Mouse (Mus musculus): ENCODE measurements around the gene Ttll11.
A peak's percentile ranks its signal among the peaks of the same experiment; 100 is the strongest.

Ttll11 gene

DNA sequence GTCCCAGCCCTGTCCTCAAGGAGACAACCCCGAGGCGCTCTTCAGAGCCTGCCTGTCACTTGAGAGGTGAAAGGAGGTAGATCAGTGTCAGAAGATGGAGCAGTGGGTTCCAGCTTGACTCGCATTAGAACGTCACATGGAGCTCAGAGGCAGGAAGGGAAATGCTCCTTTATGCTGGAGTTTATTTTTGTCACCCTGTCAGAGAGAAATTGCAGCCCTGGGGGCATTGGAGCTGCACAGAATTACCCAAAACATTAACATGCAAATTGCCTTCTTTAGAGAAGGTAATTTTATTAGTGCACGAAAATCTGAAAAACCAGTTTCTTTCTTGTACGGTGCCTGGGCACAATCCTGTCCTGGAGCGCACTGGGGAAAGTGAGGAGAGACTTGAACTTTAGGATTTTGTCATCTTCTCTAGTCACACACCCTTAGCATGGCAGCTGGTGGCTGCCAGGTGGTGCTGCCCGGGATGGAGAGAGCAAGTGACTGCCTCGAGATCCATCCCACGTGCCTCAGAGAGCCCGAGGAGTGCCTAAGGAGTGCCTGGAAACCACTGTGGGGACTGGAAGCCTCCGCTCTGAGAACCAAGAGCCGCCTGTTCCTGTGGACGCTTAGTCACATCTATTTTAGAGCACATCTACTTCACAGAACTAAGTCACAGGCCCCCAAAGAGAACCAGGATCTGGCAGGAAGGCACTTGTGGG, 211.7 kb downstream of the Ttll11 start:
- no peak for DNase-seq (ENCODE audit: low spot score)

DNA sequence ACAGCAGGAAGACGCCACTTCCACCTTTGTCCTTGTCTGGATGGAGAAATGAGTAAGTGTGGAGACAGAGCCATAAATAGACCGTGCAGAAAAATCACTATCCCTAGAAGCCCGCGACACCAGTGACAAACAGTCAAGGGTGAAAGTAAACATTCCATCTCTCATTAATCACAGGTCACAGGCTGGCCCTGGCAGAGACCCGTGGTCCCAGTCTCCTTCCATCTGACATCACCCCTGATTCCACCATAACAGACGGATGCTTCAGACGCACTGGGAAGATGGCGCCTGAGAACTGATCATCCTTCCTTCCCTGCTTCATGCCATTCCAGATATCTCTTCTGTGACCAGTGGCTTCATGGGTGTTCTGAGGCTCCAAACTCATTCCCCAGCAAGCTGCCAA, 215.4 kb downstream of the Ttll11 start:
- no peak for DNase-seq (ENCODE audit: low spot score)

DNA sequence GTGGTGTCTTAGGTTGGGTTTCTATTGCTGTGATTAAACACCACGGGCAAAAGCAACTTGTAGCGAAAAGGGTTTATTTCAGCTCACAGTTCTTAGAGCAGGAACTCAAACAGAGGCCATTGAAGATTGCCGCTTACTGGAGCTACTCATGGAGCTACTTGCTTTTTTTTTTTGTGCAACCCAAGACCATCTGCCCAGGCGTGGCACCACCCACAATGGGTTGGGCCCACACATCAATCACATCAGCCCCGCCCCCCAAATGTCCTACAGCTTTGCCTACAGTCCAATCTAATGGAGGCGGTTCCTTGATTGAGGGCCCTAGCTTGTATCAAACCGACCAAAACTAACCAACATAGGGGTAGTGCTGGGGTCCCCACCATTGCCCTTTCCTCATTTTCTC, 215.9 kb downstream of the Ttll11 start:
- no peak for DNase-seq (ENCODE audit: low spot score)

DNA sequence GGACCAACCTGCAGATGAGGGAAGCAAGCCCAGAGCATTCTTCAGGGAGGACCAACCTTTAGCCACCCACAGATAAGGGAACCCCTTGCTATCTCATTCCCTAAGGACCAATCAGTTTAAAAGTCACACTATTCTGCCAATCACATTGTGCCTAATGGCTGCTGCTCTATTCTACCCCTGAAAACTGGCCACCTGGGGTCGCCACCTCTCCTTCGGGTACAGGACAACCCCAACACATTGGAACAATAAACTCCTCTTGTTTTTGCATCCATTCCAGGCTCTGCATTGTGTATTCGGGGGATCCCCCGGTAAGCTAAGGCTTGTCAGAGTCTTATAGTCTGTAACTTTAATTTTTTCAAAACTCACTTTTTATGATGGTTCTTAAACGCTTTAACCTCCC, 218.3 kb downstream of the Ttll11 start:
- DNase-seq (ENCODE audit: low spot score), result no peak

- DNase-seq (ENCODE audit: low spot score), result no peak
These were observed 218.8 kb downstream of the Ttll11 start for GRCm38 (mm10) chr2:35760867-35761266.

DNA sequence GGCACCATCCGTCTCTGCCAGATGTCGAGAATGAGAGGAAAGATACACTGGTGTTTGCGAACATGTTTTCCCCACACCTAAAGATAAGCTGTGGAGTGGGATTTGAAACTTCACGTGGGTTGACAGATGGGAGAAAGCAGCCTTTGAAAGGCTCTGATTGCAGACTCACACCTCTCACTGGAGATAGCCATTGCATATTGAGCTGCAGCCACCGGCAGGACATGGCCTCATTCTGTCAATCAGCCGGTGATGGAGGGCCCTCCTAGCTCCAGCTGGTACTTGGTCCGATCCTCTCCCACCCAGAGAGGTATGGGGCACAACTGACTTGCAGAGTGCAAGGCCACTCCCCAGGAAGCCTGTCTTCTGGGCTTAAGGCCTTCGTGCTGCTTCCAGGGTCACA, 219.4 kb downstream of the Ttll11 start:
- DNase-seq (ENCODE audit: low spot score), result no peak

- DNase-seq (ENCODE audit: low spot score), result no peak
These were observed 223.2 kb downstream of the Ttll11 start for GRCm38 (mm10) chr2:35756467-35756866.

DNA sequence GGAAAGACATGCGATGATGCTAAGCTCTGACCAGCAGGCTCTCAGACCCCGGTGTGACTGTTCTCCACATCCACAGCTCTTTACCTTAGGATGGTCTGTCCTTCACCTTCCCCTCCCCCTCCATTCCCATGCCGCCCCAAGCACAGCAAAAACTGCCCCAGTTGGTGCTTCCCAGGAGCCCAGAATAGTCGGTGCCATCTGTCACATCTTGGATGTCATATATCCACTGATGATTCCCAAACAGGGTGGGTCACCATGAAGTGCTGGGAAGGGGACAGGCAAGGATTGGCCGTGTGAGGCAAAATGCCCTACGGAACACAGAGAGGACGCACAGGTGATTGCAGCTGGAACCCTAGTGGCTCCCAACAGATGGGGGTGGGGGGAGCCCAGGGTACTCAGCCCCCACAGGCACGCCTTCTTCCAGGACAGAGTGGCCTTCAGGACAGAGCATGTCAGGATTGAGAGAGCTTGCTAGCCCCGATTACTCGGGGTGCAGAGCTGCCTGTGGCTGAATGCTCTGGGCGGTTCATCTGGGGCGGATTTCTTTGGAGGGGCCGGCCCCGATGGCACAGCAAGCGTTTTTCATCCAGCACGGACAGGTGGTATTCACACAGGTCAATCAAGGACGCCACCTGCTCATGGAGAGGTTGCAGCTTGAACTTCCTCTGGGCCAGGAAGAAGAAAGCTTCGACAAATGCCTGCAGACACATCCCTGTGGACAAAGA, 227.8 kb downstream of the Ttll11 start:
- DNase-seq (ENCODE audit: low spot score), result no peak

DNA sequence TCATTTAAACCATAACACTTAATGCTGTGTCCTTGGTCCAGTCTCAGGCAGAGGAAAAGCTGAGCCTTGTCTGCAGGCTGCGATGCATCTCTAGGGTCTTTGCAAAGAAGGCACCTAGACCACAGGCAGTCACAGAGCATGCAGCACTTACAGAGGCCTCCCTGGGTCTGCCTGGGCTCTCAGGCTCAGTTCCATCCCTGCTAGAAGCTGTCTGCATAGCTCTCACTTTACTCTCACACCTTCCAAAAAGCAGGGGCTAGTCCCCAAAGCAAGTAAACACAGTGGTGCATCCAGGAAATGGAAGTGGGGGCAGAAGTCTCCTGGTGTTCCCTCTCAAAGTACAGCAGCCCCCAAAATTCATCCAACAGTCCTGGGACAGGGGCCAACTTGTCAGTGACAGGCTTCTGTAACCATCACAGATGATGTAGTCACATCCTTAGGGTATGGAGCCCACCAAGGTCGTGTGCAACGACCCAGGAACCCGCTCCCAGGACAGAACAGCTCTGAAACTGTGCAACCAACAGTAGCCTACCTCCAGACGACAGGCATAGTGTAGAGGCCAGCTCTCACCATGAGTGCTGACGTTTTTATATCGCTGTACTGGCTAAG, 229.1 kb downstream of the Ttll11 start:
- DNase-seq (ENCODE audit: low spot score), result no peak

DNA sequence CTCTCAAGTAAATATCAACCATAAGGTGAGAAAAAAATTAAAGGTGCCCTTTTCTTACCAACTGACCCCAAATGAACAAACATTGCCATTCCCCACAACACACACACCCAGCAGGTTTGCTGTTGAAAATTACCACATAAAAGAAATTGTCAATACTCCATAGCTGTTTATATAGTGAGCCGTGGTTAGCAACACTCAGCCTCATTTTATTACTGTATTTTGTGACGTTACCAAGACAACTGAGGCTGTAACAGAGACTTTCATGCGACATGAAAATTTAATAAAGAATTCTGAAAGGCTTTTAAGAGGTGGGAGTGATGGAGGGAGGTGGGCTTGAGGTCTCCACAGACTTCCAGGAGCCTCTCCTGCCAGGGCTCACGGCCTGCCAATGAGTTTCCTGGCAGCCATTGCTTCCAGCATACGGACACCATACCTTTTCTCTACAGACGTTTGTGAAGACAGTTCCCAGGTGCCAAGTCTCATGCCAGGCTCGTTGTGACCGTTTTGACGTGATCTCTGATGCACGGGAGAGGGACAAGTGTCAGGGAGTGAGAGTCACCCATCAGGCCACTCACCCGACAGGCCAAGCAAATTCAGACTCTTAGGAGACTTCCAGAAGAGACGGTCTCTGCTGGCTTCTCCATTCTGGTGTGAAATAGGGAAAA, 232.2 kb downstream of the Ttll11 start:
- DNase-seq (ENCODE audit: low spot score), result no peak

- DNase-seq (ENCODE audit: low spot score), result no peak
These were observed 233.1 kb downstream of the Ttll11 start for GRCm38 (mm10) chr2:35746638-35747037.

DNA sequence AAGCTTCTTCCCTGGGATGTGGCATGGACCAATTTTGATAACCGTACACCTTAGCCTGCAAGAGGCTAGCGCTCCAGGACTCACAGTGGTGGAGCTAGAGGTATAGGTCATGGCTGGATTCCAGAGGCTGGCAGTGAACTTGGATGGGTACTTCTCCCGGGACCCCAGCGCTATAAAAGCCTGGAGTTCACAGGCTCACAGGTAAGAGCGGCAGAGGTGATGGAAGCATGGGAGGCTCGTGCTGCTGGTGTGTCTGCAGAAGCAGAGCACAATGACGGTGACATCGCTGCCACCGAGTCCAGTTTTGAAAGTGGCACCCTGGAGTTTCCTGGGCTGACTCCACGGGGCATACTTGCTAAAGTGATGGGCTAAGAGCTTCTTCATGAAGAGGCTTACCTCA, 233.8 kb downstream of the Ttll11 start:
- no peak for DNase-seq (ENCODE audit: low spot score)

- no peak for DNase-seq (ENCODE audit: low spot score)
These were observed 240.0 kb downstream of the Ttll11 start for GRCm38 (mm10) chr2:35739669-35740254.

DNA sequence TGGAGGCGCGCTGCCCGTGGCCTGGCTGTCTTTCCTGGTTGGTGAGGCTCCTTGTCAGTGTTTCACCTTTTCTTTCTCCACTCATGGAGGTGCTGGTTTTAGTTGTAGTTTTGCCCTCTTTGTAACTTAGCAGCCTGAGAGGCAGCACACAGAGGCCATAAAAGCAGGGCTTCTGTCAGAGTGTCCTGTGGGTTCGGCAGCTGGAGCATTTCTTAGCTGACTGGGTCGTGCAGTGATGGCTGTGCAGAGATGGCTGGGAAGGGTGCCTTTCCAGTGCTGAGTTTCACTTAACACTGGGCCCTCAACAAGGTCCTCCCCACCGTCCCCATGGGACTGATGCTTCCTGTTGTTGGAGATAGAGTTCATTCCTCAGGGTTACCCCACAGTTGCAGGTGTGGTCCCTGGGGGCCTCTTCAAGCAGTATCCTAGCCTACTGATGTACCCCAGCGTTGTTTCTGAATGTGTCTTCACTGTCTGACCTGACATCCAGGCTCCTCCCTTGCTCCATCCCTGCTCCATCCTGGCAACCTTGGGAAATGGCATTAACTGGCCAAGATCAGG, 242.2 kb downstream of the Ttll11 start:
- DNase-seq (ENCODE audit: low spot score), result no peak

DNA sequence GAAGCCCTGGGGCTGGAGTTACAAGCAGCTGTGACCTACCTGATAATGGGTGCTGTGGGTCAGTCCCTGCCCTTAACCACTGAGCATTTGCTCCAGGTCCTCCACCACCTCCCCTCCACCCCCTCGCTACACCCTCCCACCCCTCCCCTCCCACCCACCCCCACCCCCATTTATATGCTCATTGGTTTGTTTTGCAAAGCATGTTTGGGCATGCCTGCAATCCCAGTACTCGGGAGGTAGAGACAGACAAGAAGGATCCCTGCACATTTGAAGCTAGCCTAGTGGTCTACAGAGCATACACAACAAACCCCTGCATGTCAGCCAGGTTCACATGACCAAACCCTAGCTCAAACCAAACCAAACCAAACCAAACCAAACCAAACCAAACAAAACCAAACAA, 243.7 kb downstream of the Ttll11 start:
- no peak for DNase-seq (ENCODE audit: low spot score)

DNA sequence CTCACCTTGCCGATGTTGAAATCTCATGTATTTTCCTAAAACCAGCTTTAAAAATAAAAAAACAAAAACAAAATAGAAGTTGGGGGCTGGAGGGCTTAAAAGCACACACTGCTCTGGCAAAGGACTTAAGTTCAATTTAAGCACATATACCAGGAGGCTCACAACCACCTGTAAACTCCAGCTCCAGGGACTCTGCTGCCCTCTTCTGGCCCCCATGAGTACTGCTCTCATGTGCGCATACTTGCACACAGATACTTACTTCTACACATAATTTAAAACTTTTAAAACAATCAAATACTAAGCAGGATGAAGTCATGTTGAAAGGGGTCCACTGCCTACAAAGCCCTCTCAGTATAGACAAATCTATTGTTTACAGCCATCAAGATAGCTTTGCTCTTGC, 244.7 kb downstream of the Ttll11 start:
- DNase-seq (ENCODE audit: low spot score), result no peak

DNA sequence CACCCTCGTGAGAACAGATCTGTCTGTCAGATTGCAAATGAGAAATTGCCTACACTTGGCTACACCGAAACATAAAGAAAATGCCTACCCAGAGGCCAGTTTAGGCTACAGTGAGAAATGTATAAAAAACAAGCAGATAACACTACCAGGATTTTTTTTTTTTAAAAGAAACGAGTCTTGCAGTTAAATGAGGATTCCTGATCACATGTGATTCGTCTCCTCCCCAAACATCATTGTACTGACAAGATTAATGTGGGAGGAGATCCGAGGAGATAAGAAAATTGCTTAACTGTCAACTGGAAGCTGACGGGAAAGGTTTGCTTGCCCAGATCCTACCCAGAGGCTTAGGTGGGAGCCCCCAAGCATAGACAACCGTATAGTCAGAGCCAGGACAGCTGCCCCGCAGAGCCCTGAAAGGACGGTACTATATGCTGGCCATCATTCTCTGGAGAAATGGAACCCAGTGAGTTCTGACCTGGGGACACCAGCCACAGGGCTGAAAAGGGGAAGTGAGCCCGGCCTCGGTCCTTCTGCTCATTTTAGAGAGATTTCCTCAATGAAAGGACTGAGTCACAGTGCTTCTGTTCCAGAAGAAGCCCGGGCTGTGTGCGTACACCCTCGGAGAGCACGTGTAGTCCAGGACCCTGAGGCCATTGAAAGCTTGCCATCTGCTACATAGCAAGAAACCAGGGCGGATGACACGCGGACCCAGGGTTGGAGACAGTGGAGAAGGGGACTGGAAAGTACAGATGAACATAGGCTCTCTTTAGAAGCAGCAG, 247.9 kb downstream of the Ttll11 start:
- DNase-seq (ENCODE audit: low spot score), result no peak

DNA sequence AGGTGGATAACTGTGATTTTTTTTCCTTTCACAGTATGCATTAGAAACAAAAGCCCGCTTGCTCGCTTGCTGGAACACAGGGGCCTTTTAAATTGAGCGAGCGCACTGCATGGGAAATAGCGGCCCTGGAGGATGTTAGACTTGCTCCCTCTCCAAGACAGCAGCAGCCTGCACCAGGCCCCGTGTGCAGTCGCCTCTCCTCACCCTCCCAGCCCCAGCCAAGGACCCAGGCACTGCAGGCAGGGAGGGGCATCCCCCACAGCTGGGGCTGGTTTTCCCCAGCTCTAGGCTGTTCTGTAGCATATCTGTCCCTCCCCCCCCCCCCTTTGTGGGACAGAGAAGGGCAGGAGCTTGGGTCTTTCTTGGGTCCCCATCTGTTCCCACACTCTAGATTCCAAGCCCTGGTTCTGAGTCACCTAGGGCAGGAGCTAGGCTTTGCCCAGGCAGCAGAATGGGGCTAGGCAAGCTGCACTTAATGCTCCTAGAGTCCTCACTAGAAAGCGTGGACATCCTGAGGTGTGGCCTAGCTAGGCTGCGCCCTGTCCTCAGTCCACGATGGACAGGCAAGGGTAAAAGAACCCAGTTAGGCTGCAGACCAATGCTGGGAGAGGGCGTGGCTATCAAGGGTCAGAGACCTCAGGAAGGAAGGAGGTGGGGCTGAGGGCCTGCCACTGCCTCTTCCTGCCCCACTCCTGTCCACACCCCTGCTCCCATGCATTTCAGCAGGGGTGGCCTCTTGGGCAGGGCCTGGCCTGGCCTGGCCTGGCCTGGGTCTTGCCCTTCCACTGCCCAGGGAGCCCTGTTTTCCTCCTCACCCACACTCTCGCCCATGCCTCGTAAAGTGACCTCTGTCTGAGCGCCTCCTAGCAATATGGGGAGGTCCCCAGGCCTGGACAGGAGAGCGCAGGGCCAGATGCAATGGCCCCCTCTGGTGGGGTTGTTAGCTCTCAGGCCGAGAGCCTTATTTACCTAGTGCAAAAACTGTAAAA, 250.3 kb downstream of the Ttll11 start:
- DNase-seq (ENCODE audit: low spot score), result peak; percentile 31

DNA sequence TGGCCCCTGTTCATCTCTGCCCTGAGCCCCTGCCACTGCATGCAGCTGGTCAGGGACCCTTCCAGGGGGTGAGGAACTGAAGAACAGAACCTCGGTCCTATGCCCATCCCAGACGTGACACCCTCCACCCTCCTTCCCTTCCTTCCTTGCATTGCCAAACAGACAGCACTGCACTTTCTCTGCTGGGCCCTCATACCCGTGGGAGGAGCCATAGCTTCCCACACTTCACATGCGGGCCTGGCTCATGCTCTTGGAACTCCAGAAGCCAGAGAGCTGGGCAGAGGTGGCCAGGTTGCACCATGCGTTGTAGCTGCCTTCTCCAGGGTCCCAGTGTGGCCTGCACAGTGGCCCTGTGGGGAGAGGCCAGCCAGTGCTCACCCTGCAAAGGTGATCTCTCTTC, 251.1 kb downstream of the Ttll11 start:
- no peak for DNase-seq (ENCODE audit: low spot score)

DNA sequence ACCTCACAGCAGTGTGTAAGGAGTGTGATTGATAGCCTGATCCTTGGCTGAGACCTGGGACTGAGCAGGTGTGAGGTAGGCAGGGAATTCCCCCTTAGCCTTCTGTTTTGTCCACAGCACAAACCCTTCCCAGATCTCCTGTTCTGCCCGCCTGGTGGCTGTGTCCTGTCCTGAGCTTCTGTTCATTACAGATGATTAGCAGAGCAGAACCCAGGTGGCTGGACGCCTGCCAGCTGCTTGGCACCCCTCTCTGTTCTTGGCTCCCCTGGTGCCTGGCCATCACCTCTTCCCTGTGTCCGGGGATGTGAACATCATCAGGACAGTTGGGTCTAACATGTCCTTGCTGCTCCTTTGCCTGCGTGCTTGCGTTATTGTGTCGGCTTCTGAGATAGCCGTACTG, 256.0 kb downstream of the Ttll11 start:
- DNase-seq (ENCODE audit: low spot score), result no peak
